Mouse (Mus musculus): ENCODE data around the gene Rec8. TPM values are rescaled to one million over a fixed set of nuclear protein-coding genes. Genes with fewer than 3 reads are reported as not detected.

The Rec8 gene
- polyA plus RNA-seq (2017; shearing (Covaris generic)), result 1 to 10 TPM; 1.3 to 1.9 TPM

DNA sequence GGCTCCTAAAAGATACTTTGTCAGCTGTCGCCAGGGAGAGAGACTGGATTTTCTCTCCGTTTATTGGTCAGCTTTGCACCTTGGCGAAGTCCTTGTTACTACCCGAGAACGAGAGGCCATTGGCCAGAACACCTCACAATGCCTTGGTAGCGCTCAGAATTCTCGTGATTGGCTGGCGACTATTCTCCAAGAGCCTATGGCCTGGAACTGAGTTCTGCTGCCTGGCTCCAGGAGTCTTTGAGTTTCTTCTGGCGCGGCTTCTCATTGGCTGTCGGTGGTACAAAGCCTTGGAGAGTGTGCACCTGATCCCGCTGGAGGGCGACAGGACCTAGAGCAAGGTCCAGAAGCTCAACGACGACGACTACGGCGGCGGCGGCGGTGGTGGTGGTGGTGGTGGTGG, at the start of gene Rec8:
Rec8 (plus strand) TSS at position 216 of the 400 bp plus-strand sequence.
- peak; percentile 36 for ATAC-seq

DNA sequence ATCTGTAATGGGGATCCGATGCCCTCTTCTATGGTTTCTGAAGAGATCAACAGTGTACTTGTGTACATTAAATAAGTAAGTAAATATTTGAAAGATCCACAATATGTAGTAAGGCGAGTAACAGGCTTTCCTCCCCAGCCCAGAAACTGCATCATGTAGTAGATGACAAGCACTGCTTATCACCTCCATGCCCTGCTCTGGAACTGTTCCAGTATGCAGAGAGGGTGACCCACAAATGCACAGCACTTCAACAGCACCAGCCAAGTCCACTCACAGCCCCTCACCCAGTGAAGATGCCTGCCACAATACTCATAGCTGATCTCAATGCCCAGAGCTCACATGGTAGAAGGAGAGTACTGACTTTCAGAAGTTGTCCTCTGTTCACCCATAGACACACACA, 47.2 kb upstream of the Rec8 start:
- no peak for ATAC-seq

DNA sequence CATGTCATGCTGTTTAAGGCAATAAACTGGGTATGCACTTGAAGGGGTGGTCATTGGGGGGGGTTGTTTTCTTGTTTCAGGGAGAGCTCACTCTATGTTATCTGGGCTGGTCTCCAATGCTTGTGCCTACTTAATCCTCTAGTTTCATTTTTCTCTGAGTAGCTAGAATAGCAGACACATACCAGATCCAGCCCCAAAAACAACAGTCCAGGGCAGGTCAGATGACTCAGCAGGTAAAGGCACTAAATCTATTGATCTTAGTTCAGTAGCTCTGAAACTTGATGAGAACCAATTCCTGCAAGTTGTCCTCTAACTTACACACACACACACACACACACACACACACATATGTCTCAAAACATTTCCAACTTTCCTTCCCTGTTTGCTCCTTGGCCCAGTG, 46.1 kb upstream of the Rec8 start:
- no peak for ATAC-seq

DNA sequence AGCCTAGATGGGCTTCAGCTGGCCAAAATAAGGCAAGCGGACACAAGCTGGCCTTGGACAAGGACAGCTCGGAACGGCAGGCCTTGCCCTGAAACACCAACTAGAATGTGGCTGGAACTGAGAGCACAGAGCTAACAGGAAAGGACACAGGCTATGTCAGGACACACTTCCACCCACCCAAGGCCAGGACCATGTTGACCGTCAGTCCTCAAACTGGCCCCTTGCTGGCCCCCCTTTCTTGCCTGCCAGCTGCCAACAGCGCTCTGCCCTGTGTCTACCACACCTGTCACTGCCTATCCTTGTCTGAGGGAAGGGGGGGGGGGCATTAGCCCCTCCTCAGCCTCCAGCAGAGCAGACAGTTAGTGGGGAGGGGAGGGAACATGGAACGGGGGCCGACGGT, 42.5 kb upstream of the Rec8 start, which contains the start of gene Fitm1:
Fitm1 (plus strand) TSS at position 316 of the 400 bp plus-strand sequence.
- ATAC-seq, result no peak

DNA sequence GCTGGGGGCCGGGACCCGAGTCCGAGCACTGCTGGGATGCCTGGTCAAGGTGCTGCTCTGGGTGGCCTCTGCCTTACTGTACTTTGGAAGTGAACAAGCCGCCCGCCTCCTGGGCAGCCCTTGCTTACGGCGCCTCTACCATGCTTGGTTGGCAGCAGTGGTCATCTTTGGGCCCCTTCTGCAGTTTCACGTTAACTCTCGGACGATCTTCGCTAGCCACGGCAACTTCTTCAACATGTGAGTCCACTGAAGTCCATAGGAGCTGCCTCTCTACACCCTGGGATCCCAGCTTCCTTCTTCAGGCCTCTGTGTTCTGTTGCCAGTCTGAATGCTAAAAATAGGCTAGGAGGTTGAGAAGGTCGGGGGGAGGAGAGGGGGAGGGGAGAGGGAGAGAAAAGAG, 42.1 kb upstream of the Rec8 start:
- no peak for ATAC-seq

DNA sequence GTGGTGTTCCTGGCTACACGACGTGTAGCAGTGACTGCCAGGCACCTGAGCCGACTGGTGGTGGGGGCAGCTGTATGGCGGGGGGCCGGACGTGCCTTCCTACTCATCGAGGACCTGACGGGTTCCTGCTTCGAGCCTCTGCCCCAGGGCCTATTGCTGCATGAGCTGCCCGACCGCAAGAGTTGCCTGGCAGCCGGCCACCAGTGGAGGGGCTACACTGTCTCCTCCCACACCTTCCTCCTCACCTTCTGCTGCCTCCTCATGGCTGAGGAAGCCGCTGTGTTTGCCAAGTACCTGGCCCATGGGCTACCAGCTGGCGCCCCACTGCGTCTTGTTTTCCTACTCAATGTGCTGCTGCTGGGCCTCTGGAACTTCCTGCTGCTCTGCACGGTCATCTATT, 41.5 kb upstream of the Rec8 start:
- no peak for ATAC-seq

DNA sequence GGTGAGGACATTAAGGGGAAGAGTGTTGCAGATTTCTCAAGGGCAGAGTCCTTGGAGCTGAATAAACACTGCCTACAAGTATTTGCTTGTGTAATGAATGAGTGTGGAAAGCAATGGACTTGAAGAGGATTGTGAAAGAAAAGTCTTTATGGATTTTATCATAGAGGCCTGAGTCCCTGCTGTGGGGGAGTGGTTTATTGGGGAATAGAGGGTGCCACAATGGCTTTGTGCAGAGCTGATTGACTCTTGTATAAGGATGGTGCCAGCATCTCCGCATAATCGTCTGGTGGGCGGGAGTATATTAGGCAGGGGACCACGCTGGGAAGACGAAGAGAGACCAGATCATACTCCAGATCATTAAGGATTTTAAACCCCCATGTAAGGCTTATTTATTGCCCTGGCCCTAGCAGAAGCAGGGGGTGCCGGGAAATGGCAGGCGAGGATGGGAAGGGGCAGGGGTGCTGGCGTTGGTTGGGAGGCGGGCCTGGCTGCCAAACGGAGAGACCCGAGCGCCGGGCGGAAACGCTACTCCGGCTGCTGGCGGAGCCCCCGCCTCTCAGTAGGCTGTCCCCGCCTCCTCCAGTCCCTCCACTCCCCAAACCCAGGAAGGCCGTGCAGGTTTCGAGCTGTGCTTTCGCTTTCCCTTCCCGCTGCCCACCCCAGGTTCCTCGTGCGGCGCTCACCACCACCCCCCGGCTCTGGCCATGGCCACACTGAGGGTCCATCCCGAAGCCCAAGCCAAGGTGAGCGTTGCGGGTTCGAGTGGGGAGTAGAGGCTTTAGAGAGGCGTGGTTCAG, 39.8 kb upstream of the Rec8 start, which contains the start of gene Psme1:
Psme1 (plus strand) TSS at position 253 of the 797 bp plus-strand sequence.
- peak; percentile 95 for ATAC-seq

DNA sequence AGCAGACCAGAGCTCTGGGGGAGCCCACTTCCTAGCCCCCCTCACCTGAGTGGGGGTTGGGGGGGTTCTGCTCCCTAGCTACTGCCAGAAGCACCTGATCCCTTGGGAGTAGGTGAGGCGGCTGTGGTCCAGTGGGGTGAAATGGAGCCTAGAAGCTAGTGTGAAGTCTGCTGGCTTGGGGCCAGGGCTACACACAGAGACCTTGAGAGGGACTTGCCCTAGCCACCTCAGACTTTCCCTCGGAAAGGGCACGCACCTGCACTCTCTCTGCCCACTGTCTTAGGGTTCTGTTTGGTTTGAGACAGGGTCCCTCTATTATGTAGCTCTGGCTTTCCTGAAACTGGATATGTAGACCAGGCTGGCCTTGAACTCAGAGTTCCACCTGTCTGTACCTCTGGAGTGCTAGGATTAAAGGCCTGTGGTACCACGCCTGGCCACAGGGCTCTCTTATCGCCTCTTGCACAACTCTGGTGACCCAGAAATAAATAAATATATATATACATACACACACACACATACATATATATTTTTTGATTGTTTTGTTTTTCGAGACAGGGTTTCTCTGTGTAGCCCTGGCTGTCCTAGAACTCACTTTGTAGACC, 39.1 kb upstream of the Rec8 start:
- peak; percentile 53 for ATAC-seq

DNA sequence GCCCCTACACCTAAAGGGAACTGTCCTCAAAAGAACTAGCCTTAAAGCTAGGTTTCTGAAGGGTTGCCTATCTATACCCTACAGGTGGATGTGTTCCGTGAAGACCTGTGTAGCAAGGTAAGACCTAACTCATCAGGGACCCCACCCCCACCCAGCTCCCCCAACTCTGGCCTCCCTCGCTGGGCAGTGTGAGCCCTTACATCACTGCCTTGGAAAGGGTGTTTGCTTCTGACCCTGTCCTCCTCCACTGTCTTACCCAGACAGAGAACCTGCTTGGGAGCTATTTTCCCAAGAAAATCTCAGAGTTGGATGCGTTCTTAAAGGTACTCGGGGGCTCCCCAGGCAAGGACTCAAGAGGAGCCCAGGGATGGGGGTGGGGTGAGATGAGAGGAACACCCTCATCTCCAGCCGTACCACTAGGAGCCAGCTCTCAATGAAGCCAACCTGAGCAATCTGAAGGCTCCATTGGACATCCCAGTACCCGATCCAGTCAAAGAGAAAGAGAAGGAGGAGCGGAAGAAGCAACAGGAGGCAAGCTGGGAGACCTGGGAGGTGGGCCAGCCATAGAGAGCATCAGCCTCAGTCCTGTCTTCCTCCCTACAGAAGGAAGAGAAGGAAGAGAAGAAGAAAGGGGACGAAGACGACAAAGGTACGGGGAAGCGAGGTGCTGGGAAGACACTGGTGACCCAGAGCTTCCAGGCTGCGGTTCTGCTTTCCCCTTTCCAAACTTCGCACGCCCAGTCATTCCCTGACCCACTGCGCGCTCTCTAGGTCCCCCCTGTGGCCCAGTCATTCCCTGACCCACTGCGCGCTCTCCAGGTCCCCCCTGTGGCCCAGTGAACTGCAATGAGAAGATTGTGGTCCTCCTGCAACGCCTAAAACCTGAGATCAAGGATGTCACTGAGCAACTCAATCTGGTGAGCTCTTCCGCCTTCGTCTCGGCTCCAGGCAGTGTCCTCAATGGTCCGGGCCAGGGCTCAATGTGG, 38.0 kb upstream of the Rec8 start:
- ATAC-seq, result no peak

DNA sequence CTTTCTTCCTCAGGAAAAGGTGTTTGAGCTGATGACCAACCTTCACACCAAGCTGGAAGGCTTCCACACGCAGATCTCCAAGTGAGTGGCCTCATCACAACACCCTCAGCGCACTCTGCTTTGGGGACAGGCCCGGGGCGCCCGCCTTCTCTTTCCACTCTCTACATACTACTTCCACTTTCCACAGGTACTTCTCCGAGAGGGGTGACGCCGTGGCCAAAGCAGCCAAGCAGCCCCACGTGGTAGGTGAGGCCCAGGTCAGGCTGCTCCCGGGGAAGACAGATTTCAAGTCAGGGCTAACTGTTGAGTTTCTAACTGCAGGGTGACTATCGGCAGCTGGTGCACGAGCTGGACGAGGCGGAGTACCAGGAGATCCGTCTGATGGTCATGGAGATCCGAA, 37.1 kb upstream of the Rec8 start:
- no peak for ATAC-seq

DNA sequence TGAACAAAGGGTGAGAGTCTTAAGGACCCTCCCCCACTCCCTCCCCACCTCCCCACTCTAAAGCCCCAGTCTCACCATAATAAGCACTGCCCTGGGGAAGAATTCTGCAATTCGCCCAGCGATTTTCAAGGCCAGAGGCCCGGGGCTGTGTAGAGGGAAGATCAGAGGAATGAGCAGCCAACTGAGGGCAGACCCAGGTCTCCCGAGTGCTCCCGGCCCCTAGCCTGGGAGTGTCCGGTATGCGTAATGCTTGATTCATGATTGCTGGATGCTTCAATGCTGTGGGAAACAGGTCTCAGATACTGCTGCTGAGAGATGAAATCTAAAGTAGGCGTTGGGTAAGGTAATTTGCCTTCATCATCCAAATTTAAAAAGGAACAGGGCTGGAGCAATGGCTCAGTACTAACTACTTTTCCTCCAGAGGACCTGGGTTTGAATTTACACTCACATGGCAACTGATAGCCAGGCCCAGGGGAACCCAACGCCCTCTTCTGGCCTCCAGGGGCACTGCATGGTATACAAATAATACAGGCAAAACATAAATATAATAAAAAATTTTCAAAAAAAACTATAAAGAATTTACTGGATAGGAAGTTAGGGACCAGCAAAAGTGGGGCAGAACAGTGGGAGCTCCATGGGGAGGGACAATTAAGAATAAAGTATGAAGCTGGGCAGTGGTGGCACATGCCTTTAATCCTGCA, 35.7 kb upstream of the Rec8 start:
- no peak for ATAC-seq

DNA sequence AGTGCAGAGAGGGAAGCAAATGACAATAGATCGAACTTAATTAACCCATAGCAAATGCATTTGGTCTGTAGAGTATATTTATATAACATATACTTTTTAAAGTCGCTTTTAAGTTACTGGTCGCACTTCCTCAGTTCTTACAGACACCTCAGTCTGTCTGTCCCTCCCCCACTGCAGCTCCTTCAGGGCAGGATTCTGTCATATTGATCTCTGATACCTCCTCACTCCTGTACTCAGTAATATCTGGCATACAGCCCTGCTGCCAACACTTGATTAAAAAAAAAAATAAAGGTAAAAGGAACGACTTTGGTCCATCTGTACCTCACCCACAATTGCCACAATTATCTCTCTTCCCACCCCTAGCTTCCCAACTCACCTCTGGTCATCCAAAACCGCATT, 33.5 kb upstream of the Rec8 start:
- ATAC-seq, result no peak

DNA sequence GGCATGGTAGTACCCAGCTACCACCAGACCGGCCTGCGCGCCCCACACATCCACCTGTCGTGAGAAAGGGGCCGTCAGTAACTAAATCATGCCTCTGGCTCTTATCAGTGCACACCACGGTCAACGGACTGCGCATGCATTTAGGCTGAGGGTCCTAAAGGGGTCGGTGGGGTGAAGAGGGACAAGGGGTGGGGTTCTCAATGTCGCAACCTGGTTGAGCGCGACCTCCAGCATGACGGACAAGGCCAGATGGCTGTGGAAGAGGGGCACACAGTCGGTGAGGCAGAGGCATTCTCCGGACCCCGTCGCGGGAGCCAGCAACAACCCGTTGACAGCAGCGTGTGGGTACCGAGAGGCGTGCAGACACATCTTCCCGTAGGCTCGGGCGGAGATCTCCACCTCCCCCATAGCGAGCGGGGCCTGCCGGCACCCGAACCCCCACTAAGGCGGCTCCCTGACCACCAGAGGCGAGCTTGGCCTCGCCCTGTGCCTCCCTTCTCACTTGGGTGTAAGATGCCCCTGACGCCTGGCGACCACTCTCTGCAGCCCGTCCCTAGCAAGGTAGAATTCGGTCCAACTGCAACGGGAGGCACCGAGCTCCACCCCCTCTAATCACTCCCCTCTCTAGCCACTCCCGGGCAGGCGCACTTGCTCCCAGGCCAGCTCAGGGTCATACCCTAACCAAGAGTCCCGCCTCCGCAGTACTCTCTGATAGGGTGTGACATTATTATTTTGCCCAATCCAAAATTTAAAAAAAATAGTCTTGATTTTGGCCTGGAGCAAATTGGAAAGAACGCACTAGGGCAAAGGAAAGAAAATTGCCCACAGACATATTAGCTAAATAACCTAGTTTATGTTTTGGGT, 32.9 kb upstream of the Rec8 start, which contains the start of gene Emc9:
Emc9 (minus strand) TSS at position 601 of the 864 bp plus-strand sequence.
- ATAC-seq, result peak; percentile 78

DNA sequence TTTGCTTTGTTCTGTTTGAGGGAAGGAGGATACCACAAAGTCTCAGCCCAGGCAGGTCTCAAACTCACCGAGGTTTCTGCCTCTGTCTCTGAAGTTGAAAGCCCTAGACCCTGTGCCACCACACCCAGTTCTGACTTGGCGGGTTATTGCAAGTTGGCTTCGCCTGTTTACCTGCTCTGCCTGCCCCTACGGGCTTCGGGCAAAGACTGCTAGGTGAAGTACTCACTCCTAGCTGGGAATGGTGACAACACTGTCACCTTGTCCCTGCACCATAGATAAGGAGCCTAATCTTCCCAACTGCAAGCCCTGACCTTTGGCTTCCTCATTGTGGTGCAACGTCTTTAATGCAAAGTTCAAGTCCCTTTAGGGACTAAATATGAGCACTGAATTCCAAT, 32.3 kb upstream of the Rec8 start:
- ATAC-seq, result peak; percentile 26

DNA sequence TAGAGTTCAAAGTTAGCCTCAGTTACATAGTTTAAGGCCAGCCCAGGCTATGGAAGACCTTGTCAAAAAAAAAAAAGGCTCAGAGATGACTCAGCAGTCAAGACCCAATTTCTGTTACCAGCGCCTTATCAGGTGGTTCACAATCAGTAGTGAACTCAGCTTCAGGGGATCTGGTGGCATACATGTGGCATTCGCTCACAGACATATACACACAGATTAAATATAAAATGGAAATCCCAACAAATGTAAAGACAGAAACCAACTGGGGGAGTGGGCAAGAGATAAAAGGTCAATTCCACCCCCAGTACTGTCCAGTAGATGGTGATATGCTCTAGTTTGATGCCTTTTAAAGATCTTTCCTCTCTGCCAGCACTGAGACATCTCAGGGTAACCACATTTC, 31.7 kb upstream of the Rec8 start:
- ATAC-seq, result no peak

DNA sequence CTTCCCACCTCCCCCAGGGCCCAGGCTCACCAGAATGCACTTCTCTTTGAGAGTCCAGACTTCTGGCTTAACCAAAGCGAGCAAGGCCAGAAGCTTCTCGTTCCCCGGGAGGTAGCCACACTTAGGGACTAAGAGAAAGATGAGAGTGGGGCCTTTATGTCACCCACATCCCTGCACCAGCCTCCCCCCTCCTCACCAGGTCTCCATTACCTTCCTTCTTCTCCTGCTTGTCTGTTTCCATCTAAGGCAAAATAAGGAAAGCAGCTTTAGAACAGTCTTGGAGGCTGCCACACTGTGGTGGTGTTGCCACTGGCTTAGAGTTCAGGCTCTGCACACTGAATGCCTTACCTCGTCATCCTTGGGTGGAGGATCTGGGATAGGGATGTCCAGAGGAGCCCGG, 28.6 kb upstream of the Rec8 start:
- ATAC-seq, result no peak

DNA sequence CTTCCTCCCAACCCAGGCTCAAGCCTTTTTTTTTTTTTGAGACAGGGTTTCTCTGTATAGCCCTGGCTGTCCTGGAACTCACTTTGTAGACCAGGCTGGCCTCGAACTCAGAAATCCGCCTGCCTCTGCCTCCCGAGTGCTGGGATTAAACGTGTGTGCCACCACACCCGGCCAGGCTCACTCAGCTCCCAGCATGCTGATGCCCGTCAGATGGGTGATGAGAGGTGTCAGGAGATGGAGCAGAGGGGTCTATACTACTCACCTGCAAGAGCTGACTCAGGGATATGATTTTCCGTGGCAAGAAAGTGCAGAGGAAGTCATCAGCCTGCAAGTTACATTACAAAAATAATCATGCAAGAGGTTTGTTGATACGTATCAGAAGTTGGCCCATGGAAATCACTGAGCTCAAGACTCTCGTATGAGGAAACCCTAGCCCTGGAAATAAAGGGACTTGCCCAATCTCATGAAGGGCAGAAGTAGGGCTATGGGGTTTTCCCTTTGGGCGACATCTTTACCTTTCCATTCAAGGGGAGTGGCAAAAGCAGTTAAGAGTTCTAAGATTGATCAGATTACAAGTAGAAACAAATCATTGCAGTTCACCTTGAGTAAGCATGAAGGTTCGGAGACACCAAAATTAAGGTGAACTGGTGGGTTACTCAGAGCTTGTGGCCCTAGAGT, 27.9 kb upstream of the Rec8 start:
- ATAC-seq, result peak; percentile 36

DNA sequence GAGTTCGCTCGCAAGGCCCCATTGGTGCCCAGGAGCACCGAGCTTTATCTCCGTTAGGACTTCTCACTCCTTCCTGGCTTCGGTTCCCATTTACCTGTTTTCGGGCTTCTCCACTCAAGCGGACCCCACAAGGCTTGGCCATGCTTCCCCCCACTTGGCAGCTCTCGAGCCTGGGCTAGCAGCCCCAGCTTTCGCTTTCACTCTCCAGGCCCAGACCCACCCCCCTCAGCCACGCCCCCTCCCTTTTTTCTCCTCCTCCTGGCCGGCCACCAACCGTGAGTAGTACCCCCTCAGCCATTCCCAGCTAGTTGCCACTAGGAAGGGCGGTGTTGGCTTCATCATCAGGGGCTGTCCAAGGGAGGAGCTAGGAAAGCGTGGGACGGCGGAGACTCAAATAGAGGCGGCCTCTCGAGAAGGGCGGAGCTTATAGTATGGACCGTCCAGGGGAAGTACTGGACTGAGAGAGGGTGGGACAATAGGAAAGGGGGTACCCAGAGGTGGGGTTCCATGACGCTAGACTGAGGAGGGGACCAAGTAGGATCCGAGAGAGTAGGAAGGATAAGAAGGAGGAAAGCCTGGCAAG, 27.0 kb upstream of the Rec8 start, which contains the start of gene Psme2:
Psme2 (minus strand) TSS at position 366 of the 583 bp plus-strand sequence.
- ATAC-seq, result peak; percentile 55

DNA sequence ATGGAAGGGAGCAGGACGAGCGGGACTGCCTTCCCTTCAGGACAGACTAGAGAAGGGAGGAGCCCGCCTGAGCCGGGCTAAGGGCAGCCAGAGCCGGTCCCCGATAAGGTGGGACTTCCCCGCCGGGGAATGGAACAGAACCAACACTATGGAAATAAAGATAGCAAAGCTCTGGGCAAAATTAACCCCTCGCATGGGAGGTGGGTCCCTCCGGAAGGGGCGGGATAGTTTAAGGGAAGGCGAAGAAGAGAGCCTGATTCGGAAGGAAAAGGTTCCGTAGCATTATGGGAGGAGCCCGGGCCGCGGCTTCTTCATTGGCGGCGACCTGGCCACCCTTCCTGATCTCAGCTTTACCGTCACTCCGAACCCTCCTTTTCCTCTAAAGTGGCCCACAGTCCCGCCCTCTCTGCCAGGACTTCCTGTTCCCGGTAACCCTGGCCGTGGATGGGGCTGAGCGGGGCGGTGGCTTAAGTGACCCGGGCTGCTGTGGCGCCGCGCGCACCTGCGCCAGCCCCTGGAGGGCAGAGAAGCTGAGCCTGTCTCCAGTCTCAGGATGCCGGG, 26.4 kb upstream of the Rec8 start, which contains the start of gene Rnf31:
Rnf31 (plus strand) TSS at position 378 of the 561 bp plus-strand sequence.
- peak; percentile 70 for ATAC-seq

DNA sequence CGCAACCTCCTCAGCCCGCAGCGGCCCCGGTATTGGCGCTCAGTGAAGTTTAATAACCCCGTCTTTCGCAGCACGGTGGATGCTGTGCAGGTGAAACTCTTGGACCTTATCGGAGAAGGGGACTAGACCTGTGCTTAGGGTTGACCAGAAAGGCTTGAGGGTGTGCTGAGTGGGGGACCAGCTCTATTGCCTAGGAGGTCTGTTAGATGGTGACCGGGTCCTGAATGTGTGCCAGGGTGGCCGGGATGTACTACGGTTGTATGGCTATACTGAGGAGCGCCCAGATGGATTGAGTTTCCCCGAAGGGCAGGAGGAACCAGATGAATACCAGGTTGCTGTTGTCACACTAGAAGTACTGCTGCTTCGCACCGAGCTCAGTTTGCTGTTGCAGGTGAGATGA, 25.6 kb upstream of the Rec8 start:
- ATAC-seq, result no peak

Data from activated CD4-positive, CD25-positive, alpha-beta regulatory T cell, adult 4 months (primary cell).